14 mouse cellular contexts compared by ENCODE assay signal in the genomic region with DNA sequence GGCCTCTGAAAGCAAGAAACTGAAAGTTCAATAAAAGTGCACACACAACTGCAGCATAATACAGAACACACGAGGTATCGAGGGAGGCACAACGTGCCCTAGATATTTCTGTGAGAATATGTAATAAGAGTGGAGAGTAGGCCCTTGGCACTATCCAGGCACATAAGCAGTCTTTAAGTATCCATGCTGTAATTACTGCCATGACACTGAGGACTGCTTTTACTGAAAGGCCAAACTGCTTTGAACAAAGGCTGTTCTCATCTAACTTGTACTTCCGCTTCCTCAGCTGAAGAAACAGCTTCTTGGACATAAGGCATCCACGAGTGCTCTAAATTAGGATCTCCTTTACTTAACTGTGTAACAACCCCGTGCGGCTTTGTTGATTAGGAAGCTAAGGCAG.
DNase-seq lines count a peak whose midpoint lies in the region; ATAC-seq and TF ChIP-seq lines count a peak whose summit lies in the region.
"Had no signal": no experiment of that assay in that cellular context is flagged by ENCODE, and none has a peak within 500 bp of the region (broad histone marks: within the 10 kb centered on the region; RNA-seq: fewer than 3 reads in every experiment).

No protein-coding gene starts in this region.

- no peak for TF ChIP-seq CTCF in thymus, adult 2 months (IDR thresholded peaks at IDR 0.05; ENCODE audit: borderline replicate concordance, control insufficient read depth, extremely low read depth, insufficient read depth, low read length, poor library complexity)
- no peak for TF ChIP-seq CTCF in liver, postnatal 0 days (IDR thresholded peaks at IDR 0.05; ENCODE audit: low read depth)

- peak overlapping the region; percentile 22; the same call in 1 of the 2 replicates for H3K27ac ChIP-seq in thymus, adult 2 months (ENCODE audit: control insufficient read depth, insufficient read depth, low read length)
- peak overlapping the region; percentile 44 for H3K27ac ChIP-seq in liver, postnatal 0 days (ENCODE audit: low read depth)
- H3K27ac ChIP-seq: limb, embryonic 13.5 days had no signal

- no peaks in the 10 kb centered on the region for H3K36me3 ChIP-seq in thymus, adult 2 months (ENCODE audit: control insufficient read depth, insufficient read depth, low read length)
- H3K36me3 ChIP-seq in liver, postnatal 0 days (replicated peaks; ENCODE audit: insufficient read depth, low read length), result no peaks in the 10 kb centered on the region
- H3K36me3 ChIP-seq: limb, embryonic 13.5 days had no signal

- H3K9me3 ChIP-seq in liver, postnatal 0 days (ENCODE audit: low read length), result no peaks in the 10 kb centered on the region
- H3K9me3 ChIP-seq: limb, embryonic 13.5 days had no signal

- no peak overlapping the region for H3K4me3 ChIP-seq in thymus, adult 2 months (ENCODE audit: control insufficient read depth, insufficient read depth, low read length)
- no peak overlapping the region for H3K4me3 ChIP-seq in liver, postnatal 0 days (ENCODE audit: low read depth, low read length)
- H3K4me3 ChIP-seq: limb, embryonic 13.5 days had no signal

- TF ChIP-seq POLR2A in thymus, adult 2 months (IDR thresholded peaks at IDR 0.05; ENCODE audit: control insufficient read depth, extremely low read depth, insufficient read depth, low read length, poor library complexity), result no peak

- H3K27me3 ChIP-seq in thymus, adult 2 months (ENCODE audit: control insufficient read depth, insufficient read depth, low read length), result no peaks in the 10 kb centered on the region
- H3K27me3 ChIP-seq in liver, postnatal 0 days (ENCODE audit: insufficient read depth, low read length), result no peaks in the 10 kb centered on the region
- H3K27me3 ChIP-seq: limb, embryonic 13.5 days had no signal

- no peak overlapping the region for H3K9ac ChIP-seq in liver, postnatal 0 days (replicated peaks)
- H3K9ac ChIP-seq: limb, embryonic 13.5 days had no signal

- TF ChIP-seq EP300 in liver, postnatal 0 days (IDR thresholded peaks at IDR 0.05; ENCODE audit: low read depth), result no peak

- peaks cover 26% of the 10 kb centered on the region for H3K4me1 ChIP-seq in thymus, adult 2 months (replicated peaks; ENCODE audit: control insufficient read depth, insufficient read depth, low read length)
- H3K4me1 ChIP-seq in liver, postnatal 0 days (ENCODE audit: insufficient read depth), result peaks cover 26% of the 10 kb centered on the region

- peak overlapping the region; percentile 38 for H3K4me2 ChIP-seq in liver, postnatal 0 days (ENCODE audit: low read depth, low read length)
- H3K4me2 ChIP-seq: limb, embryonic 13.5 days had no signal

- DNase-seq in frontal cortex, postnatal 25 days (ENCODE audit: low spot score in 2 of 2), result no peak
- no peak for DNase-seq in thymus, adult 2 months
- no peak for DNase-seq in thymus, postnatal 36 days
- DNase-seq in liver, postnatal 0 days, result no peak
- no peak for DNase-seq in c-Kit-positive CD71-positive TER-119-positive erythroid progenitor cells, embryonic 14.5 days (ENCODE audit: low spot score)
- DNase-seq in yolk sac, embryonic 10.5 days (ENCODE audit: low spot score), result no peak
- DNase-seq: cerebellum, postnatal 36 days; heart, postnatal 10 days; kidney, postnatal 10 days; lung, postnatal 36 days had no signal

- WGBS in thymus, adult 2 months, result 36% methylated on average over 7 of the region's 7 CpGs
- 47% methylated on average over 7 of the region's 7 CpGs for WGBS in liver, postnatal 0 days (ENCODE audit: insufficient replicate concordance)

- ATAC-seq in frontal cortex, adult (ENCODE audit: low TSS enrichment), result peak; percentile 28
- no peak for ATAC-seq in liver, postnatal 0 days
- no peak for ATAC-seq in cerebellum, adult (ENCODE audit: insufficient number of reproducible peaks, low FRiP score, low TSS enrichment)
- ATAC-seq: forebrain, embryonic 16.5 days had no signal
